Mouse (Mus musculus) olfactory bulb, adult 2 months (tissue): ENCODE measurements at regions not wholly inside any gene's neighbourhood (a gene's known extent, or its start where the extent isn't known, plus 50 kb on each side); places are given as distances from the start of the nearest gene placed in this dataset.

Experiments used
- CTCF ChIP-seq: fragments of 200-500 bp; IDR thresholded peaks from 2 replicates; pipeline ENCODE4 v1.5.1; 2012; ENCODE audit warnings: low read depth, mild to moderate bottlenecking, low read length, moderate library complexity; ENCODE audit not compliant: insufficient read depth
- POLR2A ChIP-seq: fragments of 200-500 bp; IDR thresholded peaks from 2 replicates; pipeline ENCODE4 v1.6.1; 2012; ENCODE audit warnings: mild to moderate bottlenecking, low read depth, low read length, moderate library complexity; ENCODE audit not compliant: insufficient read depth

DNA sequence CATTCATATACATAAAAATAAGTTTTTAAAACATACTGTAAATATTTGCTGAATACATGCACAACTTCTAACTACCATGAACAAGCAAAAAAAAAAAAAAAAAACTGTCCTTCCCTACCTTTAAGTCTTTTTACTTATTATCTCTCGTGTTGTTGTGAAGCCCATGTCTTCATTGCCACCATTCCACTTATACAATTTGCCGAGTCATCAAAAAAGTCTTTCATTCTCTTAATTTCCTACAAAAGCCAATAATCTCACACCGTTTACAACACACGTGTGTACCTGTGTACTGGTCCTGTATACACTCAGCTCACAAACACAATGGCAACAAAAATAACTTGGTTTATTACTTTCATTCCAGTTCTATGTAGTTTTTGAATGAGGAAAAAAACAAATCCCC is 608.2 kb upstream of the Cited2 start:
- TF ChIP-seq CTCF (no peak), POLR2A (no peak)
